Mouse (Mus musculus) lung, postnatal 36 days (tissue): ENCODE data around the gene Klb.
A peak's percentile ranks its signal among the peaks of the same experiment; 100 is the strongest.
"Not testable (repeated sequence)": the region's sequence is repeated elsewhere in the genome, so short reads cannot be mapped to it uniquely, and the experiment has no call there.

Experiments
- DNase-seq: peaks from one replicate; pipeline ENCODE4 v3.0.0; 2022; ENCODE audit warnings: mixed read lengths

The Klb gene

GRCm38 (mm10) chr5:65348168-65348567 lies at the start of gene Klb:
TSS of gene Klb (plus strand) at chr5:65348314.
- DNase-seq: no peak

- DNase-seq: not testable (repeated sequence)
Measured at GRCm38 (mm10) chr5:65299623-65300022, 48.5 kb upstream of the Klb start.

- DNase-seq: no peak
Measured at GRCm38 (mm10) chr5:65300121-65300520, 48.0 kb upstream of the Klb start.

- no peak for DNase-seq
Measured at GRCm38 (mm10) chr5:65305516-65305915, 42.6 kb upstream of the Klb start.

DNA sequence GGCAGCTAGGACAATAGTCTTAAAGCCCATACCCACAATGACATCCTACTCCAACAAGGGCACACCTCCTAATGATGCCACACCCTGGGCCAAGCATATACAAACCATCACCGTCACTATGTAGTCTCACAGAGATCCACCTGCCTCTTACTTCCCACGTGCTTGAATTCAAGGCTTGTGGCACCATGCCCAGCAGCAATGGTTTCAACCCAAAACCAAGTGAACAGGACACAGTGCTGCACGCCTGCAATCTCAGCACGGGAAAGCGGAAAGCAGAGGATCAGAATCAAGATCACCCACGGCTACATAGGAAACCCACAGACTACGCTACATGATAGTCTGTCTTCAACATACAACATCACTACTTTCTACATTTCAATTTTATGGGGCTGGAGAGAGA lies 39.9 kb upstream of the Klb start:
- DNase-seq: no peak

- DNase-seq: peak; percentile 18
Measured at GRCm38 (mm10) chr5:65308866-65309265, 39.2 kb upstream of the Klb start.

GRCm38 (mm10) chr5:65319176-65319575 lies 28.9 kb upstream of the Klb start:
- no peak for DNase-seq

DNA sequence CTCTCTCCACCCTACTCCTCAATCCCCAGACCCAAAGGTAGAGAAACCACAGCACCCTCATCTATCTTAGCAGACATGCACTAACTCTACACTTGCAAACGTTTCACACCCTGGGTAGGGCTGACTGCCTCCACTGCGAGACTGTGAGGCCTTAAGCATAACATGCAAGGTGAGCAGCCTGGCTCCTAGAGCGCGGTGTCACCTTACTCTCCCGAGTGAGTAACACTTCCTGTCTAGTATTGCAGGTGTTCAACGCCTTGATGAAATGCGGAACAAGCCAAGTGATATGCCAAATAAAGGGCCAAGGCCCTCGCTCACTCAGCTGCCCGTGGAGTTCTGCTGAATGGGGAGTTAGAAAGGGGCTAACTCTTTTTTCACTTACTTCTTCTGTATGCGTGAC lies 25.9 kb upstream of the Klb start:
- DNase-seq: peak; percentile 41

- DNase-seq: no peak
Measured at GRCm38 (mm10) chr5:65324271-65324670, 23.8 kb upstream of the Klb start.

- no peak for DNase-seq
Measured at GRCm38 (mm10) chr5:65324758-65325355, 23.3 kb upstream of the Klb start.

DNA sequence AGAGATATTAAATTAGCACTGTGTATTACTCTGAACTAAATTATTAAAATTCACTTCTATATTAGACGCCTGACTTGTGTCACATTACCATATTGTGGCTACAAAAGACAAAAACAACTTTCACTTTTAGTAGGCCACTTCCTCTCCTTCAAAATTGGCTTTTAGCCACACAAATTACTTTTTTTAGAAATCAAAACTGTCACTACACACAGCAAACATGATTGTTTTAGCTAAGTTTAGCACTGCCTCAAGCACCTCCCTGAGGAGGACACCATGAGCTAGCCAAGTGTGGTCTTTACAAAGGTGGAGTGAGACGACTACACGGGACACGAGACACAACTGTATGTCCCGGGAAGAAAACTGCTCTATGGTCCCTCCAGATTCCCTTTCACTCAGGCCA lies 21.9 kb upstream of the Klb start:
- peak; percentile 30 for DNase-seq

DNA sequence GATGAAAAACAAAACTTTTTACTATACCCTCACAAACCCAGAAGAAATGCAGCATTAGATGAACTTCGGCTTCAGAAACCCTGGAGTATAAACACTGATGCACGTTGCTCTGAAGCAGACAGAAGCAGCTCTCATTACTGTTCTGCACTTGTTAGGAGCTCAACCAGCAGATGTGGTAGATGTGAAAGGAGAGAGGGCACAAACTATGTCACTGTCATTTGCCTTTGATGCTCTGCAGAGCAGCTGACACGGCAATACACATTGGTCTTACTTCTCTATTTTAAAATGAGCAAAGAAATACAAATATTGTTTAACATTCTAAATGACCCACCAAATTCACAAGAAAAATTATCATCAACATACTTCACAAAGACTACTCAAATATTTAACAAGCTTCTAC lies 18.1 kb upstream of the Klb start:
- DNase-seq: no peak

- no peak for DNase-seq
Measured at GRCm38 (mm10) chr5:65334788-65335187, 13.3 kb upstream of the Klb start.

DNA sequence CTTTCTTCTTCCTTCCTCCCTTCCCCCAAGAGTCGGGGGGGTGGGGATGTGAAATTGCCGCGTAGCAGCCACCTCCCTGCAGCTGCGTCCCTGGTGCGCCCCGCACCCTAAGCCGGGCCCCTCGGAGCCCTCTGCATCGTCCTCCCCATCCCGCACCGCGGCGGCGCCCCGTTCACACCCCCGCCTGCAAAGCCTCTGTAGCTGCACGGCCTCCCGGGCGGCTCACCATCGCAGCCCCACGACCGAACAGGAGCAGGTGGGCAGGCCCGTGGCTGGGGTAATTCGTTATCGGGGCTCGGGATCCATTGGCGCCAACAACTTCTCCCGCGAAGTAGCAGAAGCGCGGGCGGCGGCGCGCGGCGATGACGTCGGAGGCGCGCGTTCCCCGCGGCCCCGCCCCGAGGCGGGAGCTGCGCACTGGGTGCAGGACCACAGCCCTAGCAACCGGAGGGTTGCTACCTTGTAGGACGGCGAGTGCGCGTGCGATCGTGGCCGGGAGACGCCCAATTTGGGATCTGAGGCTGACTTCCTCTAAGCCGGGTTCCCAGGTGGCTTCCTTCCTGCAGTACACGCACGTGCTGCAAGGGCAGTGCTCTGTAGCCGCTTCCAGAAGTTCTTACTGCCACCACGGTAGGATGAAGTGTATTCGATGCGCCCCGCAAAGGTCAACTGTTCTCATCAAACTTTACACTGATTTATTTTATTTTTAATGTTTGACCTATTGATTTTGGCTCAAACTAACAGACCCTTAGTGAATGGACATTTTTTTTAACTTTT lies 12.6 kb upstream of the Klb start, which contains the start of gene Rfc1:
Gene Rfc1, minus strand, starts transcription at position 373 of the 777 bp plus-strand sequence.
- peak; percentile 88 for DNase-seq

DNA sequence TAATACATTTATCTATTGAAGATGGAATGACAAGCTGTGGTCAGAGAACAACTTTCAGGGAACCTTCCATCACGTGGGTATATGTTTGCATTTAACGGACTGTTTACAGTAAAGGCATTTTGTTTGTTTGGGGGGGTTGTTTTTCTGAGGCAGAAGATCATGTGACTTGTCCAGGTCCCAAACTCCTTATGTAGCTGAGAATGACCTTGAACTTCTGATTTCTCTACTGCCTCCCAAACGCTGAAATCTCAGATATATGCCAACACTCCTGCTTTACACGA lies 12.1 kb upstream of the Klb start:
- DNase-seq: no peak

DNA sequence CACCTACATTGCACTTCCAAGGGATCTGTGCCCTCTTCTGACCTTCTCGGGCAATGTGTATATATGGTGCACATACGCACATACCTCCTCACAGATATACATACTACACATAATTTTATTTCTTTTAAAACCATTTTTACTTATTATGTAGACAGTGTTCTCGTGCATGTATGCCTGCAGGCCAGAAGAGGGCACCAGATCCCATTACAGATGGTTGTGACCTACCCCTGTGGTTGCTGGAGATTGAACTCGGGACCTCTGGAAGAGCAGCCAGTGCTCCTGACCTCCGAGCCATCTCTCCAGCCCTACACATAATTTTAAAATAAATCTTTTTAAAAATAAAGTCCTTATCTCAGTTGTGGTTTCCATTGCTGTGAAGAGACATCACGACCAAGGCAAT lies 9.7 kb upstream of the Klb start:
- DNase-seq: no peak

GRCm38 (mm10) chr5:65340167-65340566 lies 7.9 kb upstream of the Klb start:
- DNase-seq: no peak

DNA sequence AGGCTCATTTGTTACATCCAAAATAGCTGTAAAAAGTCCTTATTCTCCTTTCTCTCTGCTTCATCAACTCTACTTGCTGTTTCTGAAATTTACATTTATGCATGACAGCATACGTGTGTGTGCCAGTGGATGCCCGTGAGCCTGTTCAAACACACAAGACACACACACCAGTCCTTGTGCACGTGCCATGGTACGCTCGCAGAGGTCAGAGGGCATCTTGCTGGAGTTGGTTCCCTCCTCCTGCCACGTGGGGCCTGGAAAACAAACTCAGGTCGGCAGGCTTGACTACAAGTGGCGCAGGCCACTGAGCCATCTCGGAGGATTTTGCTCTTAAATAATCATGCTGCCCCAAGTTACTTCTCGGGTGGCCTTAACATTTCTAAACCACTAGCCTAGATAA lies 2.4 kb downstream of the Klb start:
- DNase-seq: no peak

- DNase-seq: no peak
Measured at GRCm38 (mm10) chr5:65354097-65354496, 6.0 kb downstream of the Klb start.

GRCm38 (mm10) chr5:65354985-65355384 lies 6.9 kb downstream of the Klb start:
- DNase-seq: no peak

DNA sequence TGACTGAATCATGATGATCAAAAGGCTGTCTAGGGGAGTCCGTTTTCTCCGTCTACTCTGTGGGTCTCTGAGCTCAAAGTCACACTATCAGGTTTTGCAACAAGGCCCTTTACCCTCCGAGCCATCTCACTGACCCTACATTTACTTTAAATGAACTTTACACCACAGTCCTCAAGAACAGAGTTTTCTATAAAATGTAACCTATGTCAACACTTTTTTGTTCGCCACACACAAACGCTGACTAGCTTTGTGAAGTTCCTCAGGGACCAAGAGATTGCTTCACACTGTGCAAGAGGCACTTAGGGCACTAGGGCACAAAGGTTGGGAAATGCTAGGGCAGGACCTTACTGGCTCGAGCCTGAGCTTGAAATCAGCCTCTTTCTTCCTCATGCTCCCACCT lies 8.7 kb downstream of the Klb start:
- DNase-seq: peak; percentile 86

DNA sequence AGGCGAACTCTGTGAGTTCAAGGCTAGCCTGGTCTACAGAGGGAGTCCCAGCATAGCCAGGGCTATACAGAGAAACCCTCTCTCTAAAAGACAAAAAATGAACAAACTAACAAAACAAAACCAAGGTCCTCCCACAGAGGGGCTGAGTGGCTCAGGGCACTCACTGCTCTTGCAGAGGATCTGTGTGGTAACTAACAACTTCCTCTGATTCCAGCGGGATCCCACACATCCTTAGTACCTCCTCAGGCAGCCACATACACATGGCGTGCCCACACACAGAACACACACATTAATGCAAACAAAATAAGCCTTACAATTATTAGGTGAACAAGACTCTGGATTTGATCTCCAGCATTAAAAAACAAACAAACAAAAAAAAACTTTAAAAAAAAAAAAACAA lies 9.7 kb downstream of the Klb start:
- no peak for DNase-seq

DNA sequence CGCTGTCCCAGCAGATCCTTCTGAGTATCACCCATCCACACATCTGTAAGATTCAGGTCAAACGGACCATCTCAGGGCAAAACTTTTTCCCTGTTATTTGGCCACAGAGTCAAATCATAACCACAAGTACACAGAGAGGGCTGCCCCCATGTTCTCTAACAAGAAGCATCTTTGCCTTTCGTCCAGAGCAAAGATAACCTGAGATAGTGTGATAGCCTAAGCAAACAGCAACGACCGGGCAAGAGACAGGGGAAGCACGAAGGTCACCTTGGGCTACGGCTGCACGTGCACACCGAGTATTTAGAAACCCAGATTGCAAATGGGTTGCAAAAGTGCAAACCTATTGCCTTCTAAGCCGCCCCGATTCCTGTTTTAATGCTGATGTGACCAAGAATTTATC lies 19.7 kb downstream of the Klb start:
- no peak for DNase-seq

- no peak for DNase-seq
Measured at GRCm38 (mm10) chr5:65371551-65371950, 23.4 kb downstream of the Klb start.

DNA sequence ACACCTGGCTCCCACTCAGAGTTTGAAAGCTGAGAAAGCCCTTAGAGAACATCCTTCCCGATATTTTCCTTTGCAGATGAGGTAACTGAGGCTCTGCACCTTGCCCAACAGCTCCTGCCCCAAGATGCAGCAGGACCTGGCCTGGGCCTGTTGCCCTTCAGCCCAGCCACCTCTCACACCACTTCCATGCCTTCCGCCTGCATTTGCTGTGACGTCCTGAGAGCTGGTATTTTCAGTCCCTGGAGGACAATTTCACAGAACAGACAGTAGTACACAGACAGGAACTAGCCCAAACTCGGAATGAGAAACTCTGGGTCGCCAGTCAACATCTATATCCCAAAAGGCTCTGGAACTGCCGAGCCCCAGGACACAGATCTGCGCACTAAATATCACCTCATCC lies 26.6 kb downstream of the Klb start:
- no peak for DNase-seq
